Mouse (Mus musculus): ENCODE measurements around the gene Rab5if. TPM values are rescaled to one million over a fixed set of nuclear protein-coding genes. Genes with fewer than 3 reads are reported as not detected.
A peak's percentile ranks its signal among the peaks of the same experiment; 100 is the strongest.
"Not testable (repeated sequence)": the region's sequence is repeated elsewhere in the genome, so short reads cannot be mapped to it uniquely, and the experiment has no call there.

The Rab5if gene
- total RNA-seq, 2 experiments from 2014 or later = 119 to 121 TPM

DNA sequence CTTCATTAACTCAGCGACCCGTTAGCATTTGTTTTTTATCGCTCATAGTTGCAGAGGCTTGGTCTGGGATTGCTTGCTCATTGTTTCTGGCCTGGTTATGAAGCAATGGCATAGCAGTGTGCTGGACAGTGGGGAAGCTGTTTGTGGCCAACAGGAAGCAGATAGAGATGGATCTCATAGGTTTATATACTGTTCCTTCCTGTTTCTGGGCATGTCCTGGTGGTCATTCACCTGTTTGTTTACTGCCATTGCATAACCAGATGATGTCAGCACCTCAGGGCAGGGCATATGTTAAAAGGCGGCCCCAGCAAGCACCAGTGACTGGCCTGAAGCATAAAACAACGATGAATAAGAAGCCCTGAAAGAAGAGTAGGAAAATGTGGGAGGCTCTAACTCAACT is 12.4 kb upstream of the Rab5if start:
- DNase-seq (ENCODE audit: extremely low spot score in 1 of 2, low spot score in 2 of 2) = no peak
- intact Hi-C loops (cut with DNase I) = loop anchor here (10.0 kb wide), 1 partner anchor 306 kb away; the partner anchor contains the start of gene Aar2

DNA sequence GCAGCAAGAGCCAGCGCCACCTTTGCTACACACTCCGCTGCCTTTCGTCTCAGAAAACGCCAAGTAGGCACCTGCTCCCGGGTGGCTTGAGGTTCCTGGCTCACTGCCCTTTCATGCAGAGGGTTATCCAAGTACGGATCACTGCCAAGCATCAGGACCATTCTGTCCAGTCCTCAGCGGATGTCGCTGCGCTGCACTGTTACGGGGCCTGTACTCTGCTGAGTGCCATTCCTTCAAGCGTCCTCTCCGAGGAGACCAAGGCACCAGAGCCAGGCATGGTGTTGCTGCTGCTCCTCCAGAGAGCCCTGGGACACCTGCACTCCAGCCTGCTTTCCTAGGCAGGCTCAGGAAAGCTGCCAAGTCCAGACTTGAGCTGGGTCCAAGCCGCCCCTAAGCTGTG is 9.3 kb upstream of the Rab5if start:
- intact Hi-C loops (cut with DNase I) = loop anchor here (10.0 kb wide), 1 partner anchor 309 kb away; the partner anchor contains the start of gene Aar2
- DNase-seq (ENCODE audit: extremely low spot score in 1 of 2, low spot score in 2 of 2) = not testable (repeated sequence)

DNA sequence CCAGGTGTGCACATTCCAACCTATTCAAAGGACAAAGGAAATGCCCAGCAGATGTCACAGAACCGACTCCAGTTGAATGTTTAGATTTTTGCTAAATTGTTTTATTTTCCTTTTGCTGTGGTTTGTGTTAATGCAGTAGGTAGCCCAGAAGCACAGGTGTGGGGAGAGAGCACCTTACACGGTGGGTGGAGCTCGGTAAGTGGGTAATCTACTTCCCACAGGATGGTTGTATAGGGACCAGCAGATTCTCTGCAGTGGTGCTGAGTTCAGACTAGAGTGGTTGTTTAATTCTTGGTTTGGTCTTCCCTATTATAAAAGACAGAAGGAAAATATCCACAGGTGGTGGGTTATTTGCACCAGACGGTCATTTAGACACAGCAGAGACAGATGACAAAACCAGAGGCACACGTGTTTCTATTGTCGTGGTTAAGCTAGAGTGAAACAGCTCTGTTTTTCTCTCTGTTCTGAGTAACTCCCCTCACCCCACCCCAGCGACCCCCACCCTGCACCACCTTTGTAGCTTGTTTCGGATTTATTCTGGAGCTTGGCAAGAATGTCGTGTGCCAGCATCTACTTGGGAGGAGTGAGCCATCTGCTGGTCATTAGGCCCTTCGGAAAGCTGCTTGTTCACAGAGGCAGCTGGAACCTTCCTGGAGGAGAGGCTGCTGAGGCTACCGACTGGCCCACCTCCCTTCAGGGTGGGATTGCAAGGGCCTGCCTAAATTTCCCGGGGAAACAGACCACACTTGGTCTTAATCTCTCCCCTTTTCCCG is 8.7 kb upstream of the Rab5if start:
- DNase-seq (ENCODE audit: extremely low spot score in 1 of 2, low spot score in 2 of 2) = peak in 1 of 2 experiments; percentile 49
- intact Hi-C loops (cut with DNase I) = loop anchor here (10.0 kb wide), 1 partner anchor 309 kb away; the partner anchor contains the start of gene Aar2

DNA sequence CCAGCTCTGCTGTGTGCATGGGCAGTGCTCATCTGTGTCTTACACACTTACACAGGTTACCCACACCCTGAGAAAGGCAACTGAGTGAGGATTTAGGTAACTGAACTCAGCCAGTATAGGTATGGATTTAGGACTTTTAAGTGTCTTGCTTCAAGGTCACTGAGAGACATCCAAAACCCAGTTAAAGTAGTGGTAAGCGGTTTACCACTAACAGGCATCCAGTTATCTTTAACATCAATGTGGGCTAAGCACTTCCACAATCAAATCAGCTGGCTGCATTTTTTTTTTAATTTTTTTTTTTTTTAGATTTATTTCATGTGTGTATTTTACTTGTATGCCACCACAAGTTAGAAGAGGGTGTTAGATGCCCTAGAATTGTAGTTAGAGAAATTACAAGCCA is 6.6 kb upstream of the Rab5if start:
- DNase-seq (ENCODE audit: extremely low spot score in 1 of 2, low spot score in 2 of 2) = no peak
- intact Hi-C loops (cut with DNase I) = loop anchor here (2.0 to 10.0 kb wide), 2 partner anchors 50 to 312 kb away; partner anchors contain the start of gene Aar2

DNA sequence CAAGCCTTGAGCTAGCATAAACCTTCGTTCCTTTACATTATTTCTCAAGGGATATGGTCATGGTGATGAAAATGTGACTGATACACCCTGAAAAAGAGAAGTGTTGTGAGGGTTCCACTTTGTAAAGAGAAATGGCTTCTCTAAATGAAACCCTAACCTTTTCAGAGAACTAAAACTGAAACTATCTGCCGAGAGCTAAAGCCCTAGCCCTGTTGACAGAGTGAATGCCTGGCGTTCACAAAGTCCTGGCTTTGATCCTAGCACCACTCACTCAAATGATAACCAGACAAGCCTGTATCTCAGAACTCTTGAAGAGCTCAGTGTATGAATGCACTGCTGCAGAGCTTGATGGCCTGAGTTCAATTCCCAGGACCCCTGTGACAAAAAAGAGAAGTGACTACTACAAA is 5.5 kb upstream of the Rab5if start:
- no peak for DNase-seq (ENCODE audit: extremely low spot score in 1 of 2, low spot score in 2 of 2)
- intact Hi-C loops (cut with DNase I) = loop anchor here (2.0 to 10.0 kb wide), 2 partner anchors 51 to 313 kb away; partner anchors contain the start of gene Aar2

DNA sequence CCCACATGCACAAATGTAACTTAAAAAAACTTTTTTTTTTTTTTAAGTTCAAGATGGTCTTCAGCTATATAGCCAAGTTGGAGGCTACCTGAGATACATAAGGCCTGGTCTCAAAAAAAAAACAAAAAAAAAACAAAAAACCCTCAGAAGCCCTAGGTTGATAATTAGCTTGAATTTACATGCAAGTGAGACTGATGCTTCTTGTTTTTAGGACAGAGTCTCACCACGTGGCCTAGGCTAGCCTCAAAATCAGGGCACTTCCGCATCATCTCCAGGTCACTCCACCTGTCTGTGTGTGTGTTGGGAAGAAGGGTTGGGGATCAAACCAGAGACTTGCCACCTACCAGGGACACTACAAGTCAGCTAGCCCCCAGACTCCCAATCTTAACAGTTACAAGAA is 5.1 kb upstream of the Rab5if start, which contains the start of gene 4930518I15Rik:
Gene 4930518I15Rik, minus strand, starts transcription at position 112 of the 400 bp plus-strand sequence.
- intact Hi-C loops (cut with DNase I) = loop anchor here (2.0 to 10.0 kb wide), 2 partner anchors 51 to 313 kb away; partner anchors contain the start of gene Aar2
- DNase-seq (ENCODE audit: extremely low spot score in 1 of 2, low spot score in 2 of 2) = no peak

DNA sequence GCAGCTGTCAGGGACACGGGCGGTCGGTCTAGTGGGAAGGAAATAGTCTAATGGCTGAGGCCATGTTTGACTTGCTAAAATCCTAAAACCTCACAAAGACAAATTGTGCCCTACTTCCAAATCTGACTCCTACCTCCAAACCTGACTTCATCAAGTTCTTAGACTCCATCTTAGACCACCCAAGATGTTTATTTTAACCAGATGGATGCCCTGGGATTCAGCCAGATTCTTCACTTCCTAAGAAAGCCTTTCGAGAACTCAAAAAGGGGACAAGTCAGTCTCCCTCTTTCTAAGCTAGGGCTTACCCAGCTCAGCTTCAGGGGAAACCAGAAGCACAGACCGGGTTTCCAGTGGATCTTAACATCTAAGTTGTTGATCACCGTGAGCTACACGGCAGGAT is 4.3 kb upstream of the Rab5if start:
- DNase-seq (ENCODE audit: extremely low spot score in 1 of 2, low spot score in 2 of 2) = no peak

DNA sequence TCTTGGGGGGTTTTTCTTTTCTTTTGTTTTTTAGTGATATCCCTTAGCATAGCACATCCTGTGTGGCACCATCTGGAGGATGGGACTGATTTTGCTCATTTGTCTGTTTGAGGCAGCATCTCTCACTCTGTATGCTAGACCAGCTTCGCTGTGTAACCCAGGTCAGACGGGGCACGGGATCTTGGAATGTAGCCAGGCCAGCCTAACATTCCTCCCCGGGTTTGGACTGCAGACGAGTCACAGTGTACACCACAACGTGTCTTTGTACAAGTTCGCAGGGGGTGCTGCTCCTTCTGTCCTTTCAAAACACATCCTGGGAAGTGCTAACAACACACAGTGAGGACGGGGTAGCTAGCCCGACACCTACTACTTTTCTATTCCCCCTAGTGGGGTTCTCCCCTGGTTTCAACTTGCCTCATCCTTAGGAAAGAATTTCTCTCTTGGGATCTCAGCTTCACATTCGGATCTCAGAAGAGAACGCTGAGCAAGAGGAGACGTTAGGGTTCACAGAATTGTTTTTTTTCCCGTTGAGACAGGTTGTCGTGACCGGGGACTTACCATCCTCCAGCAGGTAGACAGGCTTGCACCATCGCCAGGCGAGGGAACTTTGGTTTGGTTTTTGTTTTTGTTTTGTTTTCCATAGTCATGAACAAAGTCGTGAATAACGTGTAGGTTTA is 749 bp upstream of the Rab5if start:
- intact Hi-C loops (cut with DNase I) = no loop called here
- DNase-seq (ENCODE audit: extremely low spot score in 1 of 2, low spot score in 2 of 2) = peak; percentile 31 to 64

More for the DNA sequence above, 4.3 kb upstream of the Rab5if start:
- intact Hi-C loops (cut with DNase I) = loop anchor here (10.0 kb wide), 1 partner anchor 314 kb away; the partner anchor contains the start of gene Aar2

DNA sequence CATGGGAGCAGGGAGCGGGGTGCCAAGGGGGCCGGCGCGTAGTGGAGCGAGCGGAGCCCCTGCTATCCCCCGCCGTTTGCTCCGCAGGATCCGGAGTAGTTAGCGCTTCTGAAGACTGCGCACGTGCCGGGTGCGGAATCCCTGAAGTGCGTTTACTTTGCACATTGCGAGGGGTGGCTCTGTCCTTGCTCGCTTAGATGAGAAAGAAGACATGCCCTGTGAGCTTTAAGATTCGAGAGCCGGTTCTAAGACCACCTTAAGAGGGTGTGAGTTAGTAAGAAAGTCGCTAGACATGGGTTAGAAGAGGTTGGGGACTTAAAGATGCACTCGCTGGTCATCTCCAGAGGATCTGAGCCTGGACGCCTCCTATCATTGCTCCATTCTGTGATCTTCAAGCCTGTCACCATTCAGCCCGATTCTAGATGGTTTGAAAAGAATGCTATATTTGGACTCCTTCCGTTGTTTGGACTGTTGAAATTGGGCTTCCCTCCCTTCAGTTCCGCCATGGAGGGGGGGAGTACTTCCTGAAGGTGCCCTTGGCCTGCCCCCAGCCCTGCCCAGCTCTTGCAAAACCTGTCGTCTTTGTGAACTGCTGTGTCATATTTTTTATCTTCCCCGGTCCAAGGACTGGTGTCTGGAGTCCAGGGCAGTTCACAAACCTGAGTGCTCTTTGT is 696 bp downstream of the Rab5if start:
- DNase-seq (ENCODE audit: extremely low spot score in 1 of 2, low spot score in 2 of 2) = peak in 1 of 2 experiments; percentile 50
- intact Hi-C loops (cut with DNase I) = no loop called here

DNA sequence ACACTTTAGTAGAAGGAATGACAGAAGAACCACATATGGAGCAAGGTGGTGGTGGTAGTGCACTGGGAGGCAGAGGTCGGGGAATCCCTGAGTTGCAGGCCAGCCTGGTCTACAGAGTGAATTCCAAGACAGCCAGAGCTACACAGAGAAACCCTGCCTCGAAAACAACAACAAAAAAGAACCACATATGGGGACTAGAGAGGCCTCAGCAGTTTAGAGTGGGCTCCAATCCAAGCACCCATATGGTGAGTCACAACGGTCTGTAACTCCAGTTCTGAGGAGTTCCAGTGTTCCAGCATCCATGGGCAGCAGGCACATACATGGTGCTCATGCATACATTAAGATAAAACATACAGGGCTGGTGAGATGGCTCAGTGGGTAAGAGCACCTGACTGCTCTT is 1.6 kb downstream of the Rab5if start:
- intact Hi-C loops (cut with DNase I) = no loop called here
- no peak for DNase-seq (ENCODE audit: extremely low spot score in 1 of 2, low spot score in 2 of 2)

DNA sequence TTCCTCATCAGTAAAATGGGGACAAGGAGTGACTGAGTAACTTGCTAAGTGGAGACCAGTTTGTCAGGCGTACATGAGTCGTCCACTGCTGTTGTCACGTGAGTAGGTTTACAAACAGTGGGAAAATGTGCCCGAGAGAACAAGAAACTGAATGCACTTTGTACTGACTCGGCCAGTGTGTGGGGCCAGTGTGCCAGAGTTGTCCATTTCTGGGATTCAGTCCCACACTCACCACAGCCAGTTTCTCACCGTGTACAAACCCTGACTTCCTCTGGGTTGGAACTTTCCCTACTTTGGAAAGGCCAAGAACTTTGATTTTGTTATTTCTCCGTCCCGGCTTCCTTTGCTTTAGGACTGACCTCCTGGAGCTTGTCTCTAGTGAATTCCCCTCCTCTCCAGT is 6.1 kb downstream of the Rab5if start:
- peak in 1 of 2 experiments; percentile 42 for DNase-seq (ENCODE audit: extremely low spot score in 1 of 2, low spot score in 2 of 2)
- intact Hi-C loops (cut with DNase I) = no loop called here

DNA sequence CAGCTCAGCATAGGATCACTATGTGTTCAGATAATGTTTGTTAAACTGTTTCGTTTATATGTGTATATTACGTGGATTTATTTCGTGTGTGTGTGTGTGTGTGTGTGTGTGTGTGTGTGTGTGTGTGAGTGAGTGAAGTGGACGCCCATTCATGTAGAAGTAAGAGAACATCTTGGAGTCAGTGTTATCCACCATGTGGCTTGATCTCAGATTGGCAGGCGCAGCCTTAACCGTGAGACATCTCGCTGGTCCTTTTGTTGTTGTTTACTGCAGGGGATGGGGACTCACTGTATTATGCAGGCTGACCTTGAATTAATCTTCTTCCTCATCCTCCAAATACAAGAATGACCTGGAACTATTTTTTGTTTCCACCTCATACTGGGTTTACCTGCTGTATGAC is 6.6 kb downstream of the Rab5if start:
- no peak for DNase-seq (ENCODE audit: extremely low spot score in 1 of 2, low spot score in 2 of 2)
- intact Hi-C loops (cut with DNase I) = no loop called here

DNA sequence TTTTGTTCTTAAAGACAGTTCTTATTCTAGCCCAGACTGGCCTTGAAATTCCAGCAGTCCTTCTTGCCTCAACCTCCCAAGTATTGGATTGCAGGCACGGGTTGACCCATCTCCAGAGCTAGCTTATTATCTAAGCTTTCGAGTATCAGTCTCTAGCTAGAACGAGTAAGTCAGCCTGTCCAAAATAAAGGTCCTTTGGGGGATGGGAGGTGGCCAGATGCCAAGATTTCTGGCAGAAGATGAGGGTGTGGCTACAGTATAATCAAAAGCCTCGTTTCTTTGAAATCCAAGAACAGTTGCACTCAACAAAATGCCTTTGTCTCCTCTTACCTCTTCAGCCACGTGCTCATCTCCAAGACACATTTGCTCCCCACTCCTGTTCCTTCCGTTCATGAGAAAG is 7.6 kb downstream of the Rab5if start:
- DNase-seq (ENCODE audit: extremely low spot score in 1 of 2, low spot score in 2 of 2) = peak in 1 of 2 experiments; percentile 64
- intact Hi-C loops (cut with DNase I) = loop anchor here (5.0 to 10.0 kb wide), 2 partner anchors 127 to 224 kb away; no protein-coding TSS in a partner anchor

DNA sequence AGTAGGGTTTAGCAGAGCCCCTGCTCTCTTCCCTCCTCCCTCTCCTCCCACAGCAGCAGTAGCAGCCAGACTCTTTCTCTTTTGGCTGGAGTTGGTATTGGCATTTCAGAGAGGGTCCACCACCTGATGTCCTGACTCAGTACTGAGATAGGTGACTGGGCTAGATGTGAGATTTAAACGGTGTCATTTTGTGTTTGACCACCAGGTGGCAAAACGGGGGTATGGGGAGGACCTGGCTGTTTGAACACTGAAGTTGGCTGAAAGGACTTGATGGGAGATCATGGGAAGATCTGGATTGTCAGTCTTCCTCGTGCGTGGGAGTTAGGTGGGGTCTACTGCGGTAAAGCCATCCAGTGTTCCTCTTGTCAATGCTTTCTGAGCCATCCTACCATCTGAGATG is 10.7 kb downstream of the Rab5if start:
- DNase-seq (ENCODE audit: extremely low spot score in 1 of 2, low spot score in 2 of 2) = peak; percentile 31 to 48
- intact Hi-C loops (cut with DNase I) = loop anchor here (5.0 to 10.0 kb wide), 2 partner anchors 124 to 221 kb away; no protein-coding TSS in a partner anchor

DNA sequence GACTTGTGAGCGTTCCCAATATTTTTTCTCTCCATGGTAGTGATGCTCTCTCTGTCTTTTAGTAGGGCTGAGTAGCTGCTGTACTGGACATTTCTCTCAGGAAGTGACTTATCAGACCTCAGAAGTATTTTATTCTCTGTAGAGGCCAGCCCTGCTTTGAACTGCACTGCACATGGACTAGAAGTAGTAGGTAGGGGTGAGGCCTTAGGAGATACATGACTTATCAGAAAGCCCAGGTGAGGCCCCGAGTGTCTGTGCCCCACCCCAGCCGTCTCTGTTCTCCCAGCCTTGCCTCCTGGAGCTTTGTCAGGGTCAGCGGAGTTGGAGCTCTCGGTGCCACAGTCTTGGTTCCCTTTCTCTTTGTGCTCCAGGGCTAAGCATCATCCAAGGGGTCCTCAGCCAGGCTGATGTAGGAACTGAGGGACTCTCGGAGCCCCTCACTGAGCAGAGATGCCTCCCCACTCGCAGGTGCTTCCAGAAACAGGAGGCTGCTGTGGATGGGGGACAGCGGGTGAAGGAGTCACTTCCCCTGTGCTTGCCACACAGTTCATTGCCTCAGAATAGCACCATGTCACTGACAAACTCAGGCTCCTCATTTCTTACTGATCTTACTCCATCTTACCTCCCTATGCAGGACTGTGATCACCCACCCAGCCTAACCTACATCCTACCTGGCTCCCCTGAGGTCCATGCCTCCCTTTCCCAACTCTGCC is 11.3 kb downstream of the Rab5if start:
- intact Hi-C loops (cut with DNase I) = loop anchor here (5.0 to 10.0 kb wide), 2 partner anchors 123 to 221 kb away; no protein-coding TSS in a partner anchor
- DNase-seq (ENCODE audit: extremely low spot score in 1 of 2, low spot score in 2 of 2) = no peak

DNA sequence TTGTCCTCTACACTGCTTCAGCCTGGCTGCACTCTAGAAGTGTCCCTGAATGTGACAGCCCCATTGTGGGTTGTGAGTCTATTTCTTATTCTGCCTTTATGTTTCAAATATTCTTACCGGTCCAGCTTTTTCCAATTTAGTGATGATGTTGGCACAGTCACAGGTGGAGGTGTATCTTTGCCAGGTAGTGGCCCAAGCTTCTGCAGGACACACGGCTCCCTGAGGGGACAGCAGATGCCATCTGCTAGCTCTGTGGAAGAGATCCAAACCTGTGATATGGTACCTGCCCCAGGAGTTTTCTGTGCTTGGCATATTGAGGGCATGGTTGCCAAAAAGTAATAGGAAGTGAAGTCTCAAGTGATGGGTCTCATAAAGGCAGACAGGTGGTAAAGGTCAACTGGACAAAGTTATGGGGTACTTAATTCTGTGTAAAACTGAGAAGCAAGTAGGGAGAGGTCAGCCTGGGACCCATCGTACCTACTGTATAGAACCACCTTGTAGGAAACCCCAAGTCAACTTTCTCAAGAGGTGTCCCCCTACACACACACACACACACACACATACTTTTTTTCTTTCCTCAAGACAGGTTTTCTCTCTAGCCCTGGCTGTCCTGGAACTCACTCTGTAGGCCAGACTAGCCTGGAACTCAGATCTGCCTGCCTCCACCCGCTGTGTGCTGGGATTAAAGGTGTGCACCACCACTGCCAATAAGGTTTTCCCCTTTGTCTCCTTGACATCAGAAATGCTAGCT is 12.0 kb downstream of the Rab5if start:
- DNase-seq (ENCODE audit: extremely low spot score in 1 of 2, low spot score in 2 of 2) = no peak
- intact Hi-C loops (cut with DNase I) = loop anchor here (5.0 to 10.0 kb wide), 2 partner anchors 122 to 220 kb away; no protein-coding TSS in a partner anchor

DNA sequence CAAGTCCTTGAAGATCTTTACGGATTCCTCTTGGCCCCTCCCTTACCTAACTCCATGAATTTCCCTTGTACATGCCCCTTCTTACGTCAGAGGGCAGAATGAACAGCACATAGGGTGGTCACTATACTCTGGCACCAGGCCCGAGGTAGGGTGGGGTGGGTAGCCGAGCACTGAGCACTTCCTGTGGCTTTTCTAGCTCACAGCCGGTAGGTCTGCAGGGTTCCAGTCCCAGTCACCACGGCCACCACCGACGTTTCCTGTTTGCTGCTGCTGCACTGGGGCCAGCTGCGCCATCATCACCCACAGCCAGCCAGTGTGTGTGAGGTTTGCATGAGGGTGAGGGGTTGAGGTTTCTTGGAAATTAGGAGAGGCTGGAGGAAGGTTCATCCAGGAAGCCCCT is 14.8 kb downstream of the Rab5if start:
- intact Hi-C loops (cut with DNase I) = loop anchor here (10.0 kb wide), 1 partner anchor 217 kb away; no protein-coding TSS in a partner anchor
- DNase-seq (ENCODE audit: extremely low spot score in 1 of 2, low spot score in 2 of 2) = peak in 1 of 2 experiments; percentile 73

All from left cerebral cortex, postnatal 10 days (tissue).